Mouse (Mus musculus) stomach, postnatal 0 days (tissue): ENCODE measurements around the gene Rps21.

Source experiments
- CTCF ChIP-seq: IDR thresholded peaks from 2 replicates; pipeline ENCODE4 v1.5.1; 2016; ENCODE audit warnings: antibody characterized with exemption, low read depth, mild to moderate bottlenecking, moderate library complexity
- EP300 ChIP-seq: optimal IDR thresholded peaks from 2 replicates; pipeline ENCODE3; 2016; ENCODE audit warnings: antibody characterized with exemption

GRCm38 (mm10) chr2:180300771-180301170 lies 43.6 kb downstream of the Rps21 start:
- TF ChIP-seq CTCF (no peak), EP300 (no peak)
